Mouse (Mus musculus): Measurements from ENCODE around the gene Tmem109. TPM values are rescaled to one million over a fixed set of nuclear protein-coding genes. Genes with fewer than 3 reads are reported as not detected.
A peak's percentile ranks its signal among the peaks of the same experiment; 100 is the strongest.

Tmem109 gene
- polyA plus RNA-seq (2016; fragmentation: Nextera tagmentation; extraction: Ambion mirVana), result 67.8 and 68.2 TPM in 2 replicates

DNA sequence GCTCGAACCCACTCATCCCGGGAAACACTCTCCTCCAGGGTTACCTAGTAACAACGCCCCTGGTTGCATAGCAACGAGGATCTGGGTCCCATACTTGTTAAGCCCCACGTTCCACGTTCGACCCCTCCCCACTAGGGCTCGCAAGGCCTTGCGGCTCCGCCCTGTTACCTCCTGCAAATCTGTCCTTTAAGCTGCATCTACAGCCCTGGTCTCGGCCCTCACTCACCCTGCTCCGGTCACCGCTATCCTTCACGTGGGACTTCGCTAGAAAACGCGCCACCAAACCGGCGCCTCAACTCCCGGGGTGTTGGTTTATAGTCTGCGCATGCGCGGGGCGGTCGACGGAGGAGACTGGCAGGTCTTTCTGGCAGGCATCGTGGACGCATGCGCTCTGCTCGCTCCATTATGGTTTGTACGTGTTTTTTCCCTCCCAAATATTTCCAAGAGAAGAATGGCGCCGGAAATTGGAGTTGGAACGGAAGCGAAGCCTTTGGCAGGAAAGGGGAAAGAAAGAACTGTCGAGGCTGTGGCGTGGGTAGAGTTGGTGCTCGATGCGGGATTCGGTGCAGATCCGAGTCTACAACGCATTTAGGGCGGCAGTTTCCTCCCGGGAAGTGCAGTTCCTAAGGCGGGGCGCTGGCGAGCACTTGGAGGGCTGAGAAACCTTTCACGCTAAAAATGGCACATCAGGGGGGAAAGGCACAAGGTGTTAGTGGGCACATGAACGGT lies at the start of gene Tmem109:
Tmem109 (minus strand) TSS at position 576 of the 729 bp plus-strand sequence.
- Histone ChIP-seq H3K36me3 (no peaks in the 10 kb centered on the region; the same call in 1 of the 2 replicates), H3K9me3 (no peaks in the 10 kb centered on the region), H3K27ac (peak within 1 kb of the TSS; percentile 93), H3K4me1 (peaks cover 22% of the 10 kb centered on the region), H3K4me3 (peak within 1 kb of the TSS; percentile 74), H3K27me3 (ENCODE audit: insufficient read depth, poor library complexity, severe bottlenecking) (no peaks in the 10 kb centered on the region)
- under 1% methylated on average over 49 of the region's 49 CpGs for WGBS
- DNase-seq (ENCODE audit: low spot score), result peak; percentile 97

GRCm38 (mm10) chr19:10930641-10931040 lies 48.8 kb upstream of the Tmem109 start:
- DNase-seq (ENCODE audit: low spot score), result no peak
- WGBS, result 65% methylated on average over 2 of the region's 2 CpGs
- no peaks in the 10 kb centered on the region for H3K36me3 ChIP-seq
- H3K4me3 ChIP-seq, result no peak overlapping the region
- no peaks in the 10 kb centered on the region for H3K9me3 ChIP-seq
- H3K4me1 ChIP-seq, result peaks cover 26% of the 10 kb centered on the region
- H3K27me3 ChIP-seq (ENCODE audit: insufficient read depth, poor library complexity, severe bottlenecking), result no peaks in the 10 kb centered on the region
- H3K27ac ChIP-seq, result no peak overlapping the region

- DNase-seq (ENCODE audit: low spot score), result no peak
- H3K27me3 ChIP-seq (ENCODE audit: insufficient read depth, poor library complexity, severe bottlenecking), result no peaks in the 10 kb centered on the region
- WGBS, result 47% methylated on average over 4 of the region's 4 CpGs
- peak overlapping the region; percentile 77; the same call in 1 of the 2 replicates for H3K27ac ChIP-seq
- H3K36me3 ChIP-seq, result no peaks in the 10 kb centered on the region
- H3K4me1 ChIP-seq, result peaks cover 17% of the 10 kb centered on the region; the same call in 1 of the 2 replicates
- no peaks in the 10 kb centered on the region for H3K9me3 ChIP-seq
- H3K4me3 ChIP-seq, result no peak overlapping the region
Observed at GRCm38 (mm10) chr19:10926666-10927065, 44.9 kb upstream of the Tmem109 start.

DNA sequence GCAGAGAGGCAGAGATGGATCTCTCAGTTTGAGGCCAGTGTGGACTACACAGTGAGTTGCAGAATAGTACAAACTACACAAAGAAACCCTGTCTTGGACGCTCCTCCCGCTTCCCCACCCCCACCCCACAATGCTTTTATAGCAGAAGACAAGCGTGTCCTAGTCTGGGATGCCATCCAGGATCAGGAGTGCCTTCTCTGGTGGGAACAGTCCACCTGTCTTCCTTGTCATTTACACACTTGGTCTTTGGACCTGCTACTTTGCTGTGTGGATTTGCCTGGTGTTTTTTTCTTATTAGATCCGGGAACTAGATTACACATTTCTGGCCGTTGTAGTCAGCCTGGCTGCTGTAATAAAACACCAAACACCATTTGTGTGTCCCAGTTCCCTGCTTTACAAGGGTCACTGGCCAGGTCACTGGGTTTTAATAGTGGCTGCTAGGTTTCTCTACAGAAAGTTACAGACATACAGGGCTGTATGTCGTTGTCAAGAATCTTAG lies 44.4 kb upstream of the Tmem109 start:
- Histone ChIP-seq H3K4me1 (peaks cover 17% of the 10 kb centered on the region; the same call in 1 of the 2 replicates), H3K27me3 (ENCODE audit: insufficient read depth, poor library complexity, severe bottlenecking) (no peaks in the 10 kb centered on the region), H3K27ac (peak overlapping the region; percentile 77; the same call in 1 of the 2 replicates), H3K9me3 (no peaks in the 10 kb centered on the region), H3K36me3 (no peaks in the 10 kb centered on the region), H3K4me3 (no peak overlapping the region)
- no peak for DNase-seq (ENCODE audit: low spot score)
- WGBS, result 70% methylated on average over 6 of the region's 6 CpGs

DNA sequence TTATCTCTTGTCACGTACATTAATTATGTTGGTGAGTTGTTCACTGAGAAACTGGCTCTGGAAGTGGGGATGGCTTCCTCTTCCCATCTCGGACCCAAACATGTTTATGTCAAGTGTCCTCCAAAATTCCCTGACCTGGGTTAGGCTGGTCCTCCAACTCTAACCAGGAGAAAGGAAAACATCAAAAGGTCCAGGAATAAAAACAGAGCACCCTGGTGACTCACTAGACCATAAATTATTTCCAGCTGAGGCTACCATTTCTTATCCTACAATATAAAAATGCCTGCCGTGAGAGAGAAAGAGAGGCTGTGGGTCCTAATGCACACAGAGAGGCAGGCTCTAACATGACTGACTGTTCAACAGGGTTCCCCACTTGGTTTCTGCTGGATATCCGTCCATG lies 42.4 kb upstream of the Tmem109 start:
- no peaks in the 10 kb centered on the region for H3K36me3 ChIP-seq
- peaks cover 6% of the 10 kb centered on the region; the same call in 1 of the 2 replicates for H3K27me3 ChIP-seq (ENCODE audit: insufficient read depth, poor library complexity, severe bottlenecking)
- 0 out of 2 replicates have a peak, but pooled peaks cover 17% of the 10 kb centered on the region for H3K4me1 ChIP-seq
- no peaks in the 10 kb centered on the region for H3K9me3 ChIP-seq
- 55% methylated on average over 4 of the region's 4 CpGs for WGBS
- H3K27ac ChIP-seq, result no peak overlapping the region
- no peak for DNase-seq (ENCODE audit: low spot score)
- H3K4me3 ChIP-seq, result no peak overlapping the region

- Histone ChIP-seq H3K27me3 (ENCODE audit: insufficient read depth, poor library complexity, severe bottlenecking) (peaks cover 9% of the 10 kb centered on the region; the same call in 1 of the 2 replicates), H3K27ac (no peak overlapping the region), H3K4me3 (no peak overlapping the region), H3K36me3 (no peaks in the 10 kb centered on the region), H3K4me1 (peaks cover 17% of the 10 kb centered on the region), H3K9me3 (no peaks in the 10 kb centered on the region)
- DNase-seq (ENCODE audit: low spot score), result no peak
- 74% methylated on average over 3 of the region's 3 CpGs for WGBS
Observed at GRCm38 (mm10) chr19:10921058-10921457, 39.3 kb upstream of the Tmem109 start.

- peaks cover 9% of the 10 kb centered on the region; the same call in 1 of the 2 replicates for H3K27me3 ChIP-seq (ENCODE audit: insufficient read depth, poor library complexity, severe bottlenecking)
- no peak within 1 kb of the TSS for H3K27ac ChIP-seq
Observed at GRCm38 (mm10) chr19:10920532-10920931, 38.7 kb upstream of the Tmem109 start, which contains the start of gene Zp1. Gene Zp1 (minus strand): TSS chr19:10920632.

DNA sequence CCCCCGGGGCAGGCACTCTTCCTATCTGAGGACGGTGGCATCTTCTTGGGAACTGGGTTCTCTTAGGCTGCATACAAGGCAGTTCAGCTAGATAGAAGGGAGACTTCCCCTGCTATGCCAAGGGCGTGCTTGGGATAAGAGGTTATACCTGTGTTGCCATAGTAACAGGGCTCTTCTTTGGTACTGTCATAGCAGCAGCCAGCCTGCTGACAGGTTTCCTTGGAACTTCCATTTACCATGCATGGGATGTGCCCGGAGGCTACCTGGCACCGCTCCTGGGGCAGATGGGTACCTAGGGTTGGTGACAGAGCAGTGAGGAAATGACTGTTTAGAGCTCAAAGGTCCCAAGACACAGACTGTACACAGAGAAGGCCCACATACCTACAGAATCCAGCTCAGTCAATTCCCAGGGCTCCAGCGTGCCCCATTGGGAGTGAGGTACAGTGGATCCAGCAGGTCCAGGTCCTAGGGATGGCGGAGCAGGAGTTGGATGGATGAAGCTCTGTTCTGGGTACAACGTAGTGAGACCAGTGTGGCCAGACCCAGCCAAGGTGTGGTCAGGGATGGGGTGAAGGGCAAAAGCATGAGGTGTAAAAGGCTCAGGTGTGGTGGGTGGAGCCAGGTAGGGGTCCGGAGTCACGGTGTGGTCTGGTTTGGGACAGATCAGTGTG lies 36.7 kb upstream of the Tmem109 start:
- 84% methylated on average over 10 of the region's 10 CpGs for WGBS

More at GRCm38 (mm10) chr19:10920532-10920931, 38.7 kb upstream of the Tmem109 start, which contains the start of gene Zp1:
- 69% methylated on average over 2 of the region's 2 CpGs for WGBS
- DNase-seq (ENCODE audit: low spot score), result no peak
- Histone ChIP-seq H3K9me3 (no peaks in the 10 kb centered on the region), H3K4me1 (peaks cover 12% of the 10 kb centered on the region), H3K4me3 (no peak within 1 kb of the TSS), H3K36me3 (no peaks in the 10 kb centered on the region)

DNA sequence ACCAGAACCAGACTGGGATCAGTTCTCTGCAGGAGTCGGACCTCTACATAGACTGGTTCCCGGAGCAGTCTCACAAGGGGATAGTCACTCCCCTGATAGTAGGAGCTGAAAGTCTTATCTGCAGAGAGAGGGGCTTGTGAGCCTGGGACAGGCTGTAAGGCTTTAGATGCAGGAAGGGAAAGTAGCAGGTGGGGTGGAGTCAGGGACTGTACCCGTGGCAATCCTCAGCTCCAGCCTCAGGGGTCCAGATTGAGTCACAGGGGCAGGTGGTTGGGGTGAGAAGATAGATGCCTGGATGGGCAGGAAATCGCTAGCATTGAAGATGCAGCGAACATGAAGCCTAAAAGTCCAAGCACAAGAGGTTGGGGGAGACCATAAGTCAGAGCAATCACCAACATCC lies 34.7 kb upstream of the Tmem109 start:
- H3K4me1 ChIP-seq, result peaks cover 26% of the 10 kb centered on the region
- WGBS, result 40% methylated on average over 5 of the region's 5 CpGs
- no peak for DNase-seq (ENCODE audit: low spot score)
- no peaks in the 10 kb centered on the region for H3K9me3 ChIP-seq
- H3K36me3 ChIP-seq, result no peaks in the 10 kb centered on the region
- H3K27me3 ChIP-seq (ENCODE audit: insufficient read depth, poor library complexity, severe bottlenecking), result peaks cover 9% of the 10 kb centered on the region; the same call in 1 of the 2 replicates
- H3K27ac ChIP-seq, result no peak overlapping the region
- H3K4me3 ChIP-seq, result no peak overlapping the region

More for the DNA sequence above, 36.7 kb upstream of the Tmem109 start:
- no peak for DNase-seq (ENCODE audit: low spot score)
- Histone ChIP-seq H3K9me3 (no peaks in the 10 kb centered on the region), H3K4me3 (no peak overlapping the region), H3K27ac (no peak overlapping the region), H3K27me3 (ENCODE audit: insufficient read depth, poor library complexity, severe bottlenecking) (peaks cover 9% of the 10 kb centered on the region; the same call in 1 of the 2 replicates), H3K36me3 (no peaks in the 10 kb centered on the region), H3K4me1 (peaks cover 26% of the 10 kb centered on the region)

GRCm38 (mm10) chr19:10914870-10915269 lies 33.1 kb upstream of the Tmem109 start:
- Histone ChIP-seq H3K4me3 (no peak overlapping the region), H3K27ac (peak overlapping the region; percentile 66; the same call in 1 of the 2 replicates), H3K4me1 (peaks cover 26% of the 10 kb centered on the region), H3K27me3 (ENCODE audit: insufficient read depth, poor library complexity, severe bottlenecking) (peaks cover 5% of the 10 kb centered on the region; the same call in 1 of the 2 replicates), H3K9me3 (no peaks in the 10 kb centered on the region), H3K36me3 (no peaks in the 10 kb centered on the region)
- 64% methylated on average over 2 of the region's 2 CpGs for WGBS
- DNase-seq (ENCODE audit: low spot score), result no peak

DNA sequence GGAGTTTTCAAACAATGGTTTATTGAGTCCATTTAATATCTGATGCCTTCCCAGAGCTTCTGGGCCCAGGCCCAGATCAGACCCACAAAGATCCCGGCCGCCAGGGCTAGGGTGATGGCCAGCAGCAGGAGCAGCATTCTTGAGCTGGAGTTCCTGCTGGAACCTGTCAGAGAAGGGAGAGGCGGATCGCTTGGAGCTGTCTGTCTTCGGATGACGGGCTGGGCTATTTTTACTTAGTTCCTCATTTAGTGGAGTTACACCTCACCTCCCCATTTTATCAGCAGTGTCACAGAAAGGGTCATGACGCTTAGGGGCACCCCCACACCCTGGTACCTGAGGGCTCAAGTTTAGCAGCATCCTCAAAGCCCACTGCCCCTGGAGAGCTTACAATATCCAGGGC lies 32.5 kb upstream of the Tmem109 start:
- Histone ChIP-seq H3K27ac (peak overlapping the region; percentile 66), H3K36me3 (no peaks in the 10 kb centered on the region), H3K4me1 (peaks cover 31% of the 10 kb centered on the region), H3K9me3 (no peaks in the 10 kb centered on the region), H3K4me3 (no peak overlapping the region), H3K27me3 (ENCODE audit: insufficient read depth, poor library complexity, severe bottlenecking) (peaks cover 4% of the 10 kb centered on the region; the same call in 1 of the 2 replicates)
- peak; percentile 84 for DNase-seq (ENCODE audit: low spot score)
- WGBS, result 31% methylated on average over 7 of the region's 7 CpGs

DNA sequence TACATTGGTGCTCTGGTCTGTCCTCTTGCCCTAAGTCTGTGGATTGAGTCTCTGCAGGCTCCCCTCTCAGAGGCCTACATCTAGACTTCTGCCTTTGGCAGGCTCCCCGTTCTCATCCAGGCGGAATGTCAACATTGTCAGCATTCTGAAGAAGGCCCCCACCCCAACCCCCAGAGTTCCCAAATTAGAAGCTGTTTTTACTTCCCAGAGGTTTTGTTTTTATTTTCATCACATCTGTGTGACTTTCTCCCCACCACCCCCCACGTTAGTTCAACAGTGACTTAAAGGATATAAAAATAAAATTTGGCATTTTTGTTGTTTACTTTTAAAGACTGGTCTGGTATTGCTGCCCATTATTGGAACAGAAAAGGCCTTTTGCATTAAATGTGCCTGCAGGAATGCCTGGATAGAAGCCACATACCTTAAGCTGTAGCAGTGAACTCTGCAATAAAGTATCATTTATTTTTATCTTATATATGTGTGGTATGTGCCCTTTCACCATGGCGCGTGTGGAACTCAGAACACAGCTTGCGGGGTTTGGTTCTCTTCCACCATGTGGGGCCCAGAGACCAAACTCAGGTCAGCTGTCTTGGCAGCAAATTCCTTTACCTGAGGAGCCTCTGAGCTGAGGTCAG lies 27.4 kb upstream of the Tmem109 start:
- no peak overlapping the region for H3K4me3 ChIP-seq
- H3K27ac ChIP-seq, result peak overlapping the region; percentile 64
- 52% methylated on average over 6 of the region's 6 CpGs for WGBS
- H3K36me3 ChIP-seq, result peaks cover 35% of the 10 kb centered on the region
- H3K9me3 ChIP-seq, result no peaks in the 10 kb centered on the region
- no peak for DNase-seq (ENCODE audit: low spot score)
- peaks cover 50% of the 10 kb centered on the region for H3K4me1 ChIP-seq
- no peaks in the 10 kb centered on the region for H3K27me3 ChIP-seq (ENCODE audit: insufficient read depth, poor library complexity, severe bottlenecking)

Measured in heart, embryonic 10.5 days (tissue).